16 mouse cellular contexts compared by ENCODE assay signal in the genomic region with DNA sequence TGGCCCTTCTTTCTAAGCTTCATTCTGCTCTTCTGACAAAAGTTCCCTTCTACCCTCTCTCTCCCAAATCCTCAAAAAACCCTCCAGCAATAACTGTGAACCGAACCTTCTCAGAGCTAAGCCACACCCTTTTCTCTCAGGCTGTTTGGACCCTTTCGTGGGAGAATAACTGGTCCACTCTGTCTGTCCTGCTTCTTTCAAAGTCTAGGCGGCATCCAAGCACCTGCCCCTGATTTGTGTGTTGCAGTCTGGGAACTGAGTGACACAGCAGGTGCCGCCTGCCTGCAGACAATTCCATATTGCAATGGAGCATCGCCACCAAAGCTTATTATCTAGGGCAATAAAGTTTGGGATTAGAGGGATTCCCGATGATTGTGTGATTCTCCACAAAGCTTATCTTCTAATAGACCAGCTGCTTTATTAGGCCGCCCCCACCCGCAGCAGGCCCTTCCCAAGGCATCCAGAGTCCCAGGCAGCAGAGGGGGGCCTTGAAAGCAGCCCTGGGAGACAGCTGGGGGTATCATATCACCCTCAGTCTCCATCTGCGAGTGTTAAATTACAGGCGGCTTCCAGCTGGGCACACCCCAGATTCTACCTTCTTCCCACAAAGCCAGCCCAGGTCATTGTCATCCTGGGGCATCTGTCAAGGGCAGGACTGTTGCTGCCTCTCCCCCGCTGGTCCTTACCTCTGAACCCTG.
DNase-seq lines count a peak whose midpoint lies in the region; ATAC-seq lines count a peak whose summit lies in the region.
"Had no signal": no experiment of that assay in that cellular context is flagged by ENCODE, and none has a peak within 500 bp of the region (broad histone marks: within the 10 kb centered on the region; RNA-seq: fewer than 3 reads in every experiment).

No protein-coding gene starts in this region.

- intact Hi-C loops in left cerebral cortex, postnatal 36 days (cut with DNase I): no loop called here

- WGBS in intestine, embryonic 15.5 days: 30% methylated on average over 11 of the region's 11 CpGs
- WGBS in intestine, embryonic 16.5 days: 25% methylated on average over 11 of the region's 11 CpGs
- 23% methylated on average over 11 of the region's 11 CpGs for WGBS in embryonic facial prominence, embryonic 11.5 days
- 17% methylated on average over 11 of the region's 11 CpGs for WGBS in hindbrain, embryonic 14.5 days
- 9% methylated on average over 11 of the region's 11 CpGs for WGBS in midbrain, embryonic 16.5 days

- no peak for DNase-seq in embryonic facial prominence, embryonic 11.5 days (ENCODE audit: low spot score)
- no peak for DNase-seq in hindbrain, embryonic 14.5 days (ENCODE audit: low spot score)
- DNase-seq in left cerebral cortex, postnatal 36 days (ENCODE audit: low spot score in 2 of 2): no peak
- no peak for DNase-seq in spleen, postnatal 36 days (ENCODE audit: low spot score in 2 of 2)
- no peak for DNase-seq in thymus, postnatal 14 days
- DNase-seq: adrenal gland, postnatal 25 days; cerebellum, adult 8-10 months; gastrocnemius, postnatal 36 days; heart, postnatal 10 days; kidney, postnatal 14 days; liver; lung, postnatal 4 days had no signal

- no peaks in the 10 kb centered on the region for H3K36me3 ChIP-seq in intestine, embryonic 15.5 days
- no peaks in the 10 kb centered on the region for H3K36me3 ChIP-seq in intestine, embryonic 16.5 days (ENCODE audit: control insufficient read depth, insufficient read depth, low read length)
- H3K36me3 ChIP-seq in embryonic facial prominence, embryonic 11.5 days (replicated peaks; ENCODE audit: control insufficient read depth, insufficient read depth, low read depth, low read length): no peaks in the 10 kb centered on the region
- H3K36me3 ChIP-seq in hindbrain, embryonic 14.5 days (replicated peaks; ENCODE audit: control insufficient read depth, insufficient read depth): no peaks in the 10 kb centered on the region
- no peaks in the 10 kb centered on the region for H3K36me3 ChIP-seq in midbrain, embryonic 16.5 days (ENCODE audit: control insufficient read depth, insufficient read depth, low read length)

- no peaks in the 10 kb centered on the region for H3K4me1 ChIP-seq in intestine, embryonic 15.5 days (replicated peaks)
- H3K4me1 ChIP-seq in intestine, embryonic 16.5 days (ENCODE audit: control insufficient read depth, insufficient read depth, low read length): no peaks in the 10 kb centered on the region
- H3K4me1 ChIP-seq in embryonic facial prominence, embryonic 11.5 days (ENCODE audit: control insufficient read depth, insufficient read depth, low read length): peaks cover 2% of the 10 kb centered on the region; the same call in 1 of the 2 replicates
- no peaks in the 10 kb centered on the region for H3K4me1 ChIP-seq in hindbrain, embryonic 14.5 days (replicated peaks; ENCODE audit: control insufficient read depth, insufficient read depth, low read length)
- H3K4me1 ChIP-seq in midbrain, embryonic 16.5 days (ENCODE audit: control insufficient read depth, insufficient read depth, low read length): no peaks in the 10 kb centered on the region

- H3K9me3 ChIP-seq in intestine, embryonic 15.5 days: no peaks in the 10 kb centered on the region
- H3K9me3 ChIP-seq in intestine, embryonic 16.5 days (ENCODE audit: control insufficient read depth, low read length): no peaks in the 10 kb centered on the region
- no peaks in the 10 kb centered on the region for H3K9me3 ChIP-seq in embryonic facial prominence, embryonic 11.5 days (replicated peaks; ENCODE audit: control insufficient read depth, low read length)
- no peaks in the 10 kb centered on the region for H3K9me3 ChIP-seq in hindbrain, embryonic 14.5 days (ENCODE audit: control insufficient read depth, low read length)
- H3K9me3 ChIP-seq in midbrain, embryonic 16.5 days (replicated peaks; ENCODE audit: control insufficient read depth, low read length, poor library complexity, severe bottlenecking): no peaks in the 10 kb centered on the region

- ATAC-seq in intestine, embryonic 15.5 days: peak; percentile 28; the same call in 1 of the 2 replicates
- ATAC-seq in intestine, embryonic 16.5 days: no peak
- peak; percentile 73 for ATAC-seq in embryonic facial prominence, embryonic 11.5 days (replicated peaks; ENCODE audit: insufficient number of reproducible peaks, low FRiP score, low TSS enrichment, low read depth)
- peak; percentile 59 for ATAC-seq in hindbrain, embryonic 14.5 days (ENCODE audit: low FRiP score)
- peak; percentile 71 for ATAC-seq in midbrain, embryonic 16.5 days

- H3K27me3 ChIP-seq in intestine, embryonic 15.5 days (replicated peaks): no peaks in the 10 kb centered on the region
- H3K27me3 ChIP-seq in intestine, embryonic 16.5 days (replicated peaks; ENCODE audit: control insufficient read depth, insufficient read depth, low read length): no peaks in the 10 kb centered on the region
- no peaks in the 10 kb centered on the region for H3K27me3 ChIP-seq in embryonic facial prominence, embryonic 11.5 days (ENCODE audit: control insufficient read depth, insufficient read depth, low read length)
- no peaks in the 10 kb centered on the region for H3K27me3 ChIP-seq in hindbrain, embryonic 14.5 days (ENCODE audit: control insufficient read depth, insufficient read depth, low read length)
- no peaks in the 10 kb centered on the region for H3K27me3 ChIP-seq in midbrain, embryonic 16.5 days (ENCODE audit: control insufficient read depth, insufficient read depth, low read depth, low read length)

- no peak overlapping the region for H3K27ac ChIP-seq in intestine, embryonic 15.5 days
- no peak overlapping the region for H3K27ac ChIP-seq in intestine, embryonic 16.5 days (ENCODE audit: low read length)
- no peak overlapping the region for H3K27ac ChIP-seq in embryonic facial prominence, embryonic 11.5 days (replicated peaks; ENCODE audit: low read depth, low read length)
- no peak overlapping the region for H3K27ac ChIP-seq in hindbrain, embryonic 14.5 days
- no peak overlapping the region for H3K27ac ChIP-seq in midbrain, embryonic 16.5 days (ENCODE audit: low read length)

- no peak overlapping the region for H3K9ac ChIP-seq in intestine, embryonic 15.5 days
- H3K9ac ChIP-seq in intestine, embryonic 16.5 days (ENCODE audit: low read depth, low read length): no peak overlapping the region
- H3K9ac ChIP-seq in embryonic facial prominence, embryonic 11.5 days (replicated peaks; ENCODE audit: low read length): no peak overlapping the region
- H3K9ac ChIP-seq in hindbrain, embryonic 14.5 days: no peak overlapping the region
- H3K9ac ChIP-seq in midbrain, embryonic 16.5 days (ENCODE audit: low read depth, low read length): no peak overlapping the region

- no peak overlapping the region for H3K4me2 ChIP-seq in intestine, embryonic 15.5 days (replicated peaks)
- H3K4me2 ChIP-seq in intestine, embryonic 16.5 days (ENCODE audit: low read depth, low read length): no peak overlapping the region
- no peak overlapping the region for H3K4me2 ChIP-seq in embryonic facial prominence, embryonic 11.5 days (ENCODE audit: low read depth, low read length)
- H3K4me2 ChIP-seq in hindbrain, embryonic 14.5 days (replicated peaks): no peak overlapping the region
- H3K4me2 ChIP-seq in midbrain, embryonic 16.5 days (ENCODE audit: low read length): no peak overlapping the region

- no peak overlapping the region for H3K4me3 ChIP-seq in intestine, embryonic 15.5 days (replicated peaks)
- no peak overlapping the region for H3K4me3 ChIP-seq in intestine, embryonic 16.5 days (ENCODE audit: low read length)
- no peak overlapping the region for H3K4me3 ChIP-seq in embryonic facial prominence, embryonic 11.5 days (ENCODE audit: low read depth, low read length)
- no peak overlapping the region for H3K4me3 ChIP-seq in hindbrain, embryonic 14.5 days (replicated peaks; ENCODE audit: low read length)
- no peak overlapping the region for H3K4me3 ChIP-seq in midbrain, embryonic 16.5 days (ENCODE audit: low read depth, low read length)
- H3K4me3 ChIP-seq: erythroblast, embryonic 14.5 days had no signal
